Mouse (Mus musculus) heart, embryonic 14.5 days (tissue): ENCODE measurements at regions not wholly inside any gene's neighbourhood (a gene's known extent, or its start where the extent isn't known, plus 50 kb on each side); places are given as distances from the start of the nearest gene placed in this dataset.

ENCODE experiments used
- ATAC-seq: fragments of 200-750 bp; cut with Nextera tagmentation; 2 replicates; pipeline ENCODE4 v1.8.0; 2017; ENCODE audit warnings: low read depth, moderate TSS enrichment; ENCODE audit not compliant: insufficient number of reproducible peaks, insufficient read depth, low FRiP score
- H3K27ac ChIP-seq, 2 experiments: fragments of 200-500 bp in 1 of 2; fragments of 300-500 bp in 1 of 2; sonication (generic) in 1 of 2; replicated peaks in 1 of 2; 2 replicates each; pipeline ENCODE4 v1.5.1; 2012 to 2014; ENCODE audit warnings: low read depth in 2 of 2, low read length in 2 of 2, control low read depth in 1 of 2, mild to moderate bottlenecking in 1 of 2, mixed read lengths in 1 of 2; ENCODE audit not compliant: control insufficient read depth in 1 of 2, insufficient read depth in 1 of 2
- H3K27me3 ChIP-seq: fragments of 300-500 bp; sonication (generic); 2 replicates; pipeline ENCODE4 v1.6.1; 2014; ENCODE audit warnings: mild to moderate bottlenecking, low read length, control low read depth; ENCODE audit not compliant: control insufficient read depth, insufficient read depth
- H3K36me3 ChIP-seq: fragments of 300-500 bp; sonication (generic); 2 replicates; pipeline ENCODE4 v1.6.1; 2014; ENCODE audit warnings: mild to moderate bottlenecking, control low read depth, low read length, mixed read lengths; ENCODE audit not compliant: control insufficient read depth, insufficient read depth
- H3K4me1 ChIP-seq, 2 experiments: fragments of 200-500 bp in 1 of 2; fragments of 300-500 bp in 1 of 2; sonication (generic) in 1 of 2; 2 replicates each; pipeline ENCODE4 v1.6.1; 2012 to 2014; ENCODE audit warnings: low read length in 2 of 2, control low read depth in 1 of 2, mixed read lengths in 1 of 2; ENCODE audit not compliant: control insufficient read depth in 2 of 2, insufficient read depth in 2 of 2
- H3K4me2 ChIP-seq: fragments of 300-500 bp; sonication (generic); 2 replicates; pipeline ENCODE4 v1.6.1; 2014; ENCODE audit warnings: mild to moderate bottlenecking, low read length
- H3K4me3 ChIP-seq, 2 experiments: fragments of 200-500 bp in 1 of 2; fragments of 300-500 bp in 1 of 2; sonication (generic) in 1 of 2; 2 replicates each; pipeline ENCODE4 v1.5.1; 2012 to 2014; ENCODE audit warnings: low read length in 2 of 2, mild to moderate bottlenecking in 2 of 2, control low read depth in 1 of 2, low read depth in 1 of 2, moderate library complexity in 1 of 2; ENCODE audit not compliant: control insufficient read depth in 1 of 2, insufficient read depth in 1 of 2
- H3K9ac ChIP-seq: fragments of 300-500 bp; sonication (generic); 2 replicates; pipeline ENCODE4 v1.6.1; 2014; ENCODE audit warnings: mild to moderate bottlenecking, low read length
- H3K9me3 ChIP-seq: fragments of 300-500 bp; sonication (generic); 2 replicates; pipeline ENCODE4 v1.6.1; 2016; ENCODE audit warnings: low read length, control low read depth; ENCODE audit not compliant: control insufficient read depth
- WGBS: fragments of 180-500 bp; shearing (Covaris S2); extraction: QIAGEN DNeasy Blood & Tissue Kit; methylation state at CpG from one replicate; pipeline ENCODE4 v1.1.7; 2014; 5-methylcytosine and 5-hydroxymethylcytosine counted together

- no peak for ATAC-seq
- Histone ChIP-seq H3K36me3 (no peaks in the 10 kb centered on the region), H3K4me3 (no peak overlapping the region), H3K4me2 (no peak overlapping the region), H3K27ac (no peak overlapping the region), H3K9me3 (no peaks in the 10 kb centered on the region), H3K27me3 (no peaks in the 10 kb centered on the region), H3K4me1 (no peaks in the 10 kb centered on the region), H3K9ac (no peak overlapping the region)
These were observed 116.8 kb downstream of the Fzd1 start for GRCm38 (mm10) chr5:4641041-4641440.

DNA sequence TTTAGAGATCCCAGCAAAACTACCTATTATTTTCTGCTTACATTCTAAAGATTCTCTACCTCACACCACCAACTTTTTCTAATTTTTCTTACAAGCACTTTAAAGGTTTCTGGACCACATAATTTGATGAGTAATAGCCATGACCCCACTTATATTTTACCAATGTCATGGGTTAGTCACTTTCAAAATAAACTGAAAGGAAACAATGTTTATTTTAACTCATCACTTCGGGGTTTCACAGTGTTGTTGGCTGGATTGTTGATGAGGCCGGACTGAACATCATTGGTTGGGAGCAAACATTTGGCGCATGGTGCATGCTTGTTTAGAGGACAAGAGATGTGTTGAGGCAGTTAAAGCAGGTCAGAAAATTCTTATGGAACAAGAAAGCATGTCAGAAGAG lies 124.1 kb downstream of the Fzd1 start:
- H3K9ac ChIP-seq: no peak overlapping the region
- H3K36me3 ChIP-seq: no peaks in the 10 kb centered on the region
- no peak overlapping the region for H3K4me2 ChIP-seq
- no peaks in the 10 kb centered on the region for H3K9me3 ChIP-seq
- no peak overlapping the region for H3K27ac ChIP-seq
- ATAC-seq: no peak
- 0 out of 4 replicates have a peak, but pooled peaks cover 0 to 2% of the 10 kb centered on the region in 2 experiments for H3K4me1 ChIP-seq
- WGBS: 78% methylated on average over 3 of the region's 3 CpGs
- no peak overlapping the region for H3K4me3 ChIP-seq
- no peaks in the 10 kb centered on the region for H3K27me3 ChIP-seq

DNA sequence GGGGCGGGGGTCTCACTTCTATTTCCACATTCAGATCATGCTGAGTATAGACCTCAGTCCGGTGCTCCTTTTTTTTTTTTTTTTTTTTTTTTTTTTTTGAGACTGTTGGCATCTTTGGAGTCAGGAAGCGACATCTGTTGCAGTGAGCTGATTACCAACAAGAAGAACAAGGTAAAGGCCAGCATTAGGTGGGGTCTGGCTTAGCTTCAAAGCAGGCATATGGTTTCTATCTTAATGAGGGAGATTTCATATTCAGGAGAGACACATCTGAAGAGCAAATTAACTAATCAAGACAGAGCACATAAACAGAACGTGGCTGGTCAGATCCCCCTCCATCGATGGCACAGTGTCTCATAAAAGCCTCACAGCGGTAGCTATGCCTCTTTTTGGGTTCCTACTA lies 132.6 kb downstream of the Fzd1 start:
- no peak for ATAC-seq
- 81% methylated on average over 6 of the region's 6 CpGs for WGBS

GRCm38 (mm10) chr5:4623625-4624024 lies 134.2 kb downstream of the Fzd1 start:
- Histone ChIP-seq H3K9ac (no peak overlapping the region), H3K36me3 (no peaks in the 10 kb centered on the region), H3K4me1 (no peaks in the 10 kb centered on the region), H3K4me3 (no peak overlapping the region), H3K27me3 (no peaks in the 10 kb centered on the region), H3K27ac (no peak overlapping the region), H3K4me2 (no peak overlapping the region), H3K9me3 (no peaks in the 10 kb centered on the region)
- no peak for ATAC-seq
- WGBS: 82% methylated on average over 4 of the region's 4 CpGs

More for the DNA sequence above, 132.6 kb downstream of the Fzd1 start:
- H3K27ac ChIP-seq: no peak overlapping the region
- no peak overlapping the region for H3K4me3 ChIP-seq
- H3K9ac ChIP-seq: no peak overlapping the region
- H3K4me2 ChIP-seq: no peak overlapping the region
- H3K9me3 ChIP-seq: no peaks in the 10 kb centered on the region
- no peaks in the 10 kb centered on the region for H3K27me3 ChIP-seq
- H3K36me3 ChIP-seq: no peaks in the 10 kb centered on the region
- H3K4me1 ChIP-seq: no peaks in the 10 kb centered on the region

GRCm38 (mm10) chr5:4620513-4621210 lies 137.2 kb downstream of the Fzd1 start:
- WGBS: 88% methylated on average over 4 of the region's 4 CpGs
- no peaks in the 10 kb centered on the region for H3K36me3 ChIP-seq
- ATAC-seq: no peak
- no peaks in the 10 kb centered on the region for H3K27me3 ChIP-seq
- H3K4me1 ChIP-seq: no peaks in the 10 kb centered on the region
- no peak overlapping the region for H3K4me2 ChIP-seq
- no peak overlapping the region for H3K4me3 ChIP-seq
- no peak overlapping the region for H3K9ac ChIP-seq
- H3K27ac ChIP-seq: no peak overlapping the region
- no peaks in the 10 kb centered on the region for H3K9me3 ChIP-seq

DNA sequence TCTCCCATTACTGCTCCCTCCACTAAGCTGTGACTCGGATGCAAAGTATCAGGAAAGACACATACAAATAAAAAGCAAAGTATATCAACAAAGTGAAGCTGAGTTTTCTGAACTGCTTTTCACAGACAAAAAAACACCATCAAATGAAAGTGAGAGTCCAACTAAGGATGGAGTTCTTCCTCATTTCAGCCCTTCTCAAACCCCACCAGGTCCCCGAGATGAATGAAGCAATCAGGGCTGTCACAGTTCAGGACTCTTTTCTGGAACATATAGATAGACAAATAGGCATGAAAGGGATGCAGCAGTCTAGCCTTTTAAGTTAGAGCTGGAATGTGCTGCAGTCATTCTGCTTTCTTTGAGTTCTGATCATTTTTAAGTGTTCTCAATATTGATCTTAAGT lies 142.6 kb downstream of the Fzd1 start:
- no peak overlapping the region for H3K27ac ChIP-seq
- no peaks in the 10 kb centered on the region for H3K4me1 ChIP-seq
- no peak overlapping the region for H3K4me3 ChIP-seq
- H3K27me3 ChIP-seq: no peaks in the 10 kb centered on the region
- no peak overlapping the region for H3K4me2 ChIP-seq
- WGBS: 70% methylated on average over 2 of the region's 2 CpGs
- ATAC-seq: no peak
- H3K9me3 ChIP-seq: no peaks in the 10 kb centered on the region
- H3K36me3 ChIP-seq: no peaks in the 10 kb centered on the region
- no peak overlapping the region for H3K9ac ChIP-seq

GRCm38 (mm10) chr5:4597471-4597870 lies 160.4 kb downstream of the Fzd1 start:
- no peak overlapping the region for H3K4me2 ChIP-seq
- no peak overlapping the region for H3K4me3 ChIP-seq
- no peak overlapping the region for H3K9ac ChIP-seq
- no peaks in the 10 kb centered on the region for H3K36me3 ChIP-seq
- no peaks in the 10 kb centered on the region for H3K4me1 ChIP-seq
- H3K27me3 ChIP-seq: no peaks in the 10 kb centered on the region
- H3K9me3 ChIP-seq: no peaks in the 10 kb centered on the region
- ATAC-seq: no peak
- H3K27ac ChIP-seq: no peak overlapping the region
- WGBS: 82% methylated on average over 3 of the region's 3 CpGs

DNA sequence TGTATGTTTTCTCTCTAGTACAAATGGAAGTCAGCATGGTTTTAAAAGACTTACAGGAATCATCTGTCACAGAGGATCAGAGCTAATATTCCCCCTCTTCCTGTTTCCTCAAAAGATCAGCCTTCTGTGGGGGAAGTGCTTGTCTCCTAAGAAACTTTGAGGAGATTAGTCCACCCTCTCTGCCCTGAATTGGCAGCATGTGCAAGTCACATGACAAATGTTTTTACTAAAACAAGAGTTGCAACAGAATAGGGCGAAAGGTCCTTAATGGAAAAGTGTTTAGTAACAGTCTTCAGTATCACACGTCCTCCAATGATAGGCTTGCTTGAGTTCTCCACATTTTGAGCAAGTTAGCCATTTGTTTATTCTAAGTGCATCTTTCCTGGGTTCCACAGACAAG lies 162.8 kb downstream of the Fzd1 start:
- Histone ChIP-seq H3K4me3 (no peak overlapping the region), H3K4me1 (no peaks in the 10 kb centered on the region), H3K27me3 (no peaks in the 10 kb centered on the region), H3K36me3 (no peaks in the 10 kb centered on the region), H3K4me2 (no peak overlapping the region), H3K9ac (no peak overlapping the region), H3K27ac (no peak overlapping the region), H3K9me3 (no peaks in the 10 kb centered on the region)
- no peak for ATAC-seq
- WGBS: 66% methylated on average over 2 of the region's 2 CpGs
